Mouse (Mus musculus): ENCODE data around the gene Hmg20b. TPM values are rescaled to one million over a fixed set of nuclear protein-coding genes. Genes with fewer than 3 reads are reported as not detected.

Gene Hmg20b
- polyA plus RNA-seq, 1 experiment from 2014 or later, result 94.6 TPM

GRCm38 (mm10) chr10:81389373-81389772 is 39.1 kb upstream of the Hmg20b start:
- Histone ChIP-seq H3K27ac (peak overlapping the region; percentile 55; the same call in 1 of the 2 replicates), H3K27me3 (no peaks in the 10 kb centered on the region), H3K4me2 (no peak overlapping the region), H3K9ac (no peak overlapping the region), H3K36me3 (peaks cover 40% of the 10 kb centered on the region), H3K4me1 (peaks cover 50% of the 10 kb centered on the region), H3K4me3 (replicated peaks) (no peak overlapping the region), H3K9me3 (replicated peaks) (no peaks in the 10 kb centered on the region)
- 63% methylated on average over 3 of the region's 3 CpGs for WGBS
- ATAC-seq (replicated peaks; ENCODE audit: low FRiP score), result no peak; the same call in 1 of the 2 replicates

- peaks cover 40% of the 10 kb centered on the region for H3K36me3 ChIP-seq
- no peak within 1 kb of the TSS for H3K4me3 ChIP-seq (replicated peaks)
- peak within 1 kb of the TSS; percentile 55; the same call in 1 of the 2 replicates for H3K27ac ChIP-seq
- 71% methylated on average over 5 of the region's 5 CpGs for WGBS
- H3K9ac ChIP-seq, result no peak within 1 kb of the TSS
- H3K4me1 ChIP-seq, result peaks cover 42% of the 10 kb centered on the region
- ATAC-seq (replicated peaks; ENCODE audit: low FRiP score), result no peak
- H3K9me3 ChIP-seq (replicated peaks), result no peaks in the 10 kb centered on the region
- H3K4me2 ChIP-seq, result no peak within 1 kb of the TSS
- H3K27me3 ChIP-seq, result no peaks in the 10 kb centered on the region
Measured at GRCm38 (mm10) chr10:81388505-81389055, 38.3 kb upstream of the Hmg20b start, which contains the start of gene Gm48552. TSS of gene Gm48552 (plus strand) at chr10:81389005.

GRCm38 (mm10) chr10:81387716-81388115 is 37.4 kb upstream of the Hmg20b start:
- WGBS, result 95% methylated on average over 20 of the region's 20 CpGs
- no peak overlapping the region for H3K27ac ChIP-seq
- H3K4me1 ChIP-seq, result peaks cover 34% of the 10 kb centered on the region
- no peaks in the 10 kb centered on the region for H3K9me3 ChIP-seq (replicated peaks)
- no peak for ATAC-seq (replicated peaks; ENCODE audit: low FRiP score)
- no peak overlapping the region for H3K9ac ChIP-seq
- no peak overlapping the region for H3K4me3 ChIP-seq (replicated peaks)
- H3K4me2 ChIP-seq, result no peak overlapping the region
- H3K27me3 ChIP-seq, result no peaks in the 10 kb centered on the region
- peaks cover 40% of the 10 kb centered on the region for H3K36me3 ChIP-seq

- Histone ChIP-seq H3K36me3 (peaks cover 40% of the 10 kb centered on the region), H3K9ac (0 out of 2 replicates have a peak overlapping the region, but pooled peaks have one; percentile 5), H3K4me1 (peaks cover 33% of the 10 kb centered on the region), H3K27me3 (no peaks in the 10 kb centered on the region), H3K9me3 (replicated peaks) (no peaks in the 10 kb centered on the region), H3K27ac (no peak overlapping the region), H3K4me2 (peak overlapping the region; percentile 90), H3K4me3 (replicated peaks) (peak overlapping the region; percentile 96)
- ATAC-seq (replicated peaks; ENCODE audit: low FRiP score), result no peak
- WGBS, result 82% methylated on average over 22 of the region's 22 CpGs
Measured at GRCm38 (mm10) chr10:81385603-81386306, 35.5 kb upstream of the Hmg20b start.

- WGBS, result under 1% methylated on average over 19 of the region's 19 CpGs
Measured at GRCm38 (mm10) chr10:81384605-81384982, 34.3 kb upstream of the Hmg20b start.

GRCm38 (mm10) chr10:81383802-81384604 is 33.7 kb upstream of the Hmg20b start, which contains the start of the genes Dohh and Gm48551:
TSS of gene Dohh (plus strand) at chr10:81384428.
TSS of gene Gm48551 (plus strand) at chr10:81384466.
- H3K36me3 ChIP-seq, result peaks cover 34% of the 10 kb centered on the region
- peak within 1 kb of the TSS; percentile 91 for H3K27ac ChIP-seq
- H3K9me3 ChIP-seq (replicated peaks), result no peaks in the 10 kb centered on the region
- peak within 1 kb of the TSS; percentile 96 for H3K4me3 ChIP-seq (replicated peaks)
- H3K27me3 ChIP-seq, result no peaks in the 10 kb centered on the region
- WGBS, result 8% methylated on average over 54 of the region's 54 CpGs
- H3K4me1 ChIP-seq, result peaks cover 23% of the 10 kb centered on the region
- peak within 1 kb of the TSS; percentile 83 for H3K9ac ChIP-seq
- peak within 1 kb of the TSS; percentile 90 for H3K4me2 ChIP-seq
- ATAC-seq (replicated peaks; ENCODE audit: low FRiP score), result peak; percentile 93

More at GRCm38 (mm10) chr10:81384605-81384982, 34.3 kb upstream of the Hmg20b start:
- H3K9ac ChIP-seq, result peak overlapping the region; percentile 83
- no peaks in the 10 kb centered on the region for H3K27me3 ChIP-seq
- peak overlapping the region; percentile 91 for H3K27ac ChIP-seq
- peak; percentile 8 for ATAC-seq (replicated peaks; ENCODE audit: low FRiP score)
- H3K9me3 ChIP-seq (replicated peaks), result no peaks in the 10 kb centered on the region
- peaks cover 37% of the 10 kb centered on the region for H3K36me3 ChIP-seq
- H3K4me1 ChIP-seq, result peaks cover 26% of the 10 kb centered on the region
- H3K4me2 ChIP-seq, result peak overlapping the region; percentile 90
- peak overlapping the region; percentile 96 for H3K4me3 ChIP-seq (replicated peaks)

GRCm38 (mm10) chr10:81382039-81382438 is 31.8 kb upstream of the Hmg20b start:
- no peak for ATAC-seq (replicated peaks; ENCODE audit: low FRiP score)
- H3K27me3 ChIP-seq, result no peaks in the 10 kb centered on the region
- WGBS, result 73% methylated on average over 5 of the region's 5 CpGs
- H3K4me1 ChIP-seq, result peaks cover 33% of the 10 kb centered on the region
- H3K27ac ChIP-seq, result peak overlapping the region; percentile 42
- H3K9ac ChIP-seq, result no peak overlapping the region
- H3K4me3 ChIP-seq (replicated peaks), result no peak overlapping the region
- H3K36me3 ChIP-seq, result peaks cover 14% of the 10 kb centered on the region
- no peaks in the 10 kb centered on the region for H3K9me3 ChIP-seq (replicated peaks)
- no peak overlapping the region for H3K4me2 ChIP-seq

- H3K9me3 ChIP-seq (replicated peaks), result no peaks in the 10 kb centered on the region
- H3K4me3 ChIP-seq (replicated peaks), result no peak overlapping the region
- 88% methylated on average over 6 of the region's 6 CpGs for WGBS
- H3K36me3 ChIP-seq, result peaks cover 12% of the 10 kb centered on the region
- H3K27ac ChIP-seq, result no peak overlapping the region
- no peaks in the 10 kb centered on the region for H3K27me3 ChIP-seq
- H3K4me1 ChIP-seq, result peaks cover 40% of the 10 kb centered on the region
- ATAC-seq (replicated peaks; ENCODE audit: low FRiP score), result no peak
- H3K4me2 ChIP-seq, result no peak overlapping the region
- H3K9ac ChIP-seq, result no peak overlapping the region
Measured at GRCm38 (mm10) chr10:81379809-81380378, 29.6 kb upstream of the Hmg20b start.

GRCm38 (mm10) chr10:81379183-81379553 is 28.9 kb upstream of the Hmg20b start:
- Histone ChIP-seq H3K36me3 (peaks cover 19% of the 10 kb centered on the region), H3K4me1 (peaks cover 39% of the 10 kb centered on the region), H3K27ac (peak overlapping the region; percentile 90), H3K27me3 (no peaks in the 10 kb centered on the region), H3K4me2 (peak overlapping the region; percentile 83), H3K9ac (peak overlapping the region; percentile 52), H3K9me3 (replicated peaks) (no peaks in the 10 kb centered on the region), H3K4me3 (replicated peaks) (peak overlapping the region; percentile 78)
- no peak for ATAC-seq (replicated peaks; ENCODE audit: low FRiP score)
- WGBS, result 58% methylated on average over 3 of the region's 3 CpGs

- Histone ChIP-seq H3K36me3 (peaks cover 24% of the 10 kb centered on the region), H3K9ac (peak overlapping the region; percentile 88)
- peak; percentile 96 for ATAC-seq (replicated peaks; ENCODE audit: low FRiP score)
Measured at GRCm38 (mm10) chr10:81378553-81379182, 28.4 kb upstream of the Hmg20b start.

More at GRCm38 (mm10) chr10:81378553-81379182, 28.4 kb upstream of the Hmg20b start:
- H3K4me1 ChIP-seq, result peaks cover 44% of the 10 kb centered on the region
- no peaks in the 10 kb centered on the region for H3K27me3 ChIP-seq
- no peaks in the 10 kb centered on the region for H3K9me3 ChIP-seq (replicated peaks)
- WGBS, result under 1% methylated on average over 46 of the region's 46 CpGs
- peak overlapping the region; percentile 90 for H3K27ac ChIP-seq
- peak overlapping the region; percentile 83 for H3K4me2 ChIP-seq
- H3K4me3 ChIP-seq (replicated peaks), result peak overlapping the region; percentile 78

Data from kidney, embryonic 15.5 days (tissue).